Mouse (Mus musculus) spleen, postnatal 36 days (tissue): ENCODE data around the gene 1810055G02Rik.

Experiments used
- DNase-seq, 2 experiments: peaks; one replicate each; pipeline ENCODE4 v3.0.0; 2022; ENCODE audit warnings: low spot score in 2 of 2, mixed read lengths in 1 of 2

Gene 1810055G02Rik

GRCm38 (mm10) chr19:3708078-3709012 is at the start of gene 1810055G02Rik:
1810055G02Rik (plus strand) TSS chr19:3708293.
- DNase-seq, result peak; percentile 93 to 94

- DNase-seq, result no peak
These were observed 42.6 kb upstream of the 1810055G02Rik start for GRCm38 (mm10) chr19:3665510-3665909.

- DNase-seq, result no peak
These were observed 41.5 kb upstream of the 1810055G02Rik start for GRCm38 (mm10) chr19:3666632-3667031.

- DNase-seq, result no peak
These were observed 40.8 kb upstream of the 1810055G02Rik start for GRCm38 (mm10) chr19:3667155-3667895.

GRCm38 (mm10) chr19:3667979-3668378 is 40.1 kb upstream of the 1810055G02Rik start:
- DNase-seq, result no peak

GRCm38 (mm10) chr19:3668551-3668950 is 39.5 kb upstream of the 1810055G02Rik start:
- DNase-seq, result no peak

GRCm38 (mm10) chr19:3669100-3669499 is 39.0 kb upstream of the 1810055G02Rik start:
- peak in 1 of 2 experiments; percentile 18 for DNase-seq

GRCm38 (mm10) chr19:3673149-3673548 is 34.9 kb upstream of the 1810055G02Rik start:
- no peak for DNase-seq

GRCm38 (mm10) chr19:3674122-3674855 is 33.8 kb upstream of the 1810055G02Rik start:
- DNase-seq, result no peak

GRCm38 (mm10) chr19:3680732-3681131 is 27.4 kb upstream of the 1810055G02Rik start:
- no peak for DNase-seq

- no peak for DNase-seq
These were observed 26.7 kb upstream of the 1810055G02Rik start for GRCm38 (mm10) chr19:3681310-3681934.

GRCm38 (mm10) chr19:3684414-3684813 is 23.7 kb upstream of the 1810055G02Rik start:
- DNase-seq, result no peak

GRCm38 (mm10) chr19:3684957-3685580 is 23.0 kb upstream of the 1810055G02Rik start:
- no peak for DNase-seq

- no peak for DNase-seq
These were observed 22.4 kb upstream of the 1810055G02Rik start for GRCm38 (mm10) chr19:3685611-3686214.

GRCm38 (mm10) chr19:3686215-3686894 is 21.7 kb upstream of the 1810055G02Rik start, which contains the start of gene Lrp5:
Lrp5 (minus strand) TSS chr19:3686564.
- DNase-seq, result no peak

- DNase-seq, result peak; percentile 32 to 45
These were observed 20.4 kb upstream of the 1810055G02Rik start for GRCm38 (mm10) chr19:3687676-3688171.

GRCm38 (mm10) chr19:3691337-3691736 is 16.8 kb upstream of the 1810055G02Rik start:
- DNase-seq, result no peak

- no peak for DNase-seq
These were observed 15.5 kb upstream of the 1810055G02Rik start for GRCm38 (mm10) chr19:3692414-3693145.

- no peak for DNase-seq
These were observed 13.6 kb upstream of the 1810055G02Rik start for GRCm38 (mm10) chr19:3694476-3694875.
